Mouse (Mus musculus) bone marrow, adult 2 months (tissue): ENCODE measurements around the gene Nfe2l3. TPM values are rescaled to one million over a fixed set of nuclear protein-coding genes. Genes with fewer than 3 reads are reported as not detected.

Experiments
- H3K27ac ChIP-seq: fragments of 200-500 bp; 2 replicates; pipeline ENCODE4 v1.5.1; 2012; ENCODE audit warnings: low read depth, mild to moderate bottlenecking, control low read depth, inconsistent platforms, low read length; ENCODE audit not compliant: control insufficient read depth, poor library complexity, insufficient read depth
- H3K4me1 ChIP-seq: fragments of 200-500 bp; 2 replicates; pipeline ENCODE4 v1.6.1; 2011; ENCODE audit warnings: low read length; ENCODE audit not compliant: control insufficient read depth, insufficient read depth
- H3K4me3 ChIP-seq: fragments of 200-500 bp; replicated peaks from 2 replicates; pipeline ENCODE3; 2011; ENCODE audit warnings: mild to moderate bottlenecking, low read depth, low read length, control low read depth; ENCODE audit not compliant: control insufficient read depth
- CTCF ChIP-seq: fragments of 200-500 bp; IDR thresholded peaks from 2 replicates; pipeline ENCODE4 v1.5.1; 2011; ENCODE audit warnings: low read length, control low read depth; ENCODE audit not compliant: control insufficient read depth, insufficient read depth
- POLR2A ChIP-seq: fragments of 200-500 bp; IDR thresholded peaks from 2 replicates; pipeline ENCODE4 v1.6.1; 2011; ENCODE audit warnings: low read depth, mild to moderate bottlenecking, control low read depth, low read length, borderline replicate concordance; ENCODE audit not compliant: control insufficient read depth
- WGBS: fragments of 180-500 bp; shearing (Covaris S2); methylation state at CpG from one replicate; pipeline ENCODE4 v1.1.7; 2018; 5-methylcytosine and 5-hydroxymethylcytosine counted together
- polyA plus RNA-seq: library from polyadenylated mRNA; stranded (reverse); fragments of >200 nt; gene quantifications from 2 replicates; pipeline ENCODE4 v1.2.4, GENCODE M21; 2011; ENCODE audit warnings: low replicate concordance; ENCODE audit not compliant: missing spikeins, insufficient read depth, insufficient read length

The Nfe2l3 gene
- polyA plus RNA-seq, 1 experiment: not detected

GRCm38 (mm10) chr6:51437665-51438064 lies 5.2 kb downstream of the Nfe2l3 start:
- TF ChIP-seq CTCF (no peak), POLR2A (no peak)
- Histone ChIP-seq H3K4me3 (no peak overlapping the region), H3K27ac (no peak overlapping the region), H3K4me1 (peaks cover 1% of the 10 kb centered on the region)
- 78% methylated on average over 4 of the region's 4 CpGs for WGBS

GRCm38 (mm10) chr6:51438826-51439330 lies 6.4 kb downstream of the Nfe2l3 start:
- Histone ChIP-seq H3K4me1 (no peaks in the 10 kb centered on the region; the same call in 1 of the 2 replicates), H3K4me3 (no peak overlapping the region), H3K27ac (no peak overlapping the region)
- 81% methylated on average over 9 of the region's 9 CpGs for WGBS
- TF ChIP-seq CTCF: no peak
- TF ChIP-seq POLR2A: no peak

- no peak overlapping the region for H3K27ac ChIP-seq
- H3K4me1 ChIP-seq: no peaks in the 10 kb centered on the region; the same call in none of the 2 replicates
- TF ChIP-seq POLR2A (no peak), CTCF (no peak)
- no peak overlapping the region for H3K4me3 ChIP-seq
- 74% methylated on average over 9 of the region's 9 CpGs for WGBS
Measured at GRCm38 (mm10) chr6:51442191-51442835, 9.8 kb downstream of the Nfe2l3 start.

DNA sequence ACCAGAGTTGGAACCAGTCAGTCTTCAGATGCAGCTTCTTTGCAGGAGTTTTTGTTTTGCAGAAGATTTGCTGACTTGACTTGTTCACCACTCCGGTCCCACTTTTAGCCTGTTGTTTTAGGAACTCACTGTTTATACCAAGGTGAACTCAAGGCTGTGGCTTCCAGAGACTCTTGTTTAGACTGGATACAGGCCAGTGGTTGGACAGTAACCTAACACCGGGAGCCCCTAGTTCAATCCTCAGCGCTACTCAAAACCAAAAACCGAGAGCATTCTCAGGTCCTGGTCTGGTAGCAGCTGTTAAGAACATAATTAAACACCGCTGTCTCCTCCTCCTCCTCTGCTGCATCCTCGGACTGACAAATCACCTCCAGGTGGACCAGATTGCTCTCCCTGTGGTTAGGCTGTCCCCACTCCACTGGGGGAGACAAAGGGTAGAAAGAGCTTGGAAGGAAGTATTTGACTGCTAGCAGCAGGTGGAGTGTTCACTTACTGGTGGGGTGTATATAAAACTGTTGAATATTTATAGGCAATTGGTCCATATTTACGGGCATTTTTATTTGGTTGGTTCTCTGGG lies 20.5 kb downstream of the Nfe2l3 start:
- no peak overlapping the region for H3K4me3 ChIP-seq
- H3K4me1 ChIP-seq: no peaks in the 10 kb centered on the region
- no peak overlapping the region for H3K27ac ChIP-seq
- WGBS: 79% methylated on average over 7 of the region's 7 CpGs
- TF ChIP-seq CTCF: no peak
- TF ChIP-seq POLR2A: no peak

- no peak overlapping the region for H3K4me3 ChIP-seq
- WGBS: 32% methylated on average over 3 of the region's 3 CpGs
- no peaks in the 10 kb centered on the region for H3K4me1 ChIP-seq
- H3K27ac ChIP-seq: no peak overlapping the region
- no peak for TF ChIP-seq CTCF
- no peak for TF ChIP-seq POLR2A
Measured at GRCm38 (mm10) chr6:51454949-51455348, 22.5 kb downstream of the Nfe2l3 start.

GRCm38 (mm10) chr6:51456198-51456597 lies 23.7 kb downstream of the Nfe2l3 start:
- Histone ChIP-seq H3K4me1 (no peaks in the 10 kb centered on the region), H3K27ac (no peak overlapping the region), H3K4me3 (no peak overlapping the region)
- no peak for TF ChIP-seq CTCF
- no peak for TF ChIP-seq POLR2A
- 67% methylated on average over 1 of the region's 1 CpGs for WGBS

GRCm38 (mm10) chr6:51457283-51457682 lies 24.8 kb downstream of the Nfe2l3 start:
- H3K4me3 ChIP-seq: no peak overlapping the region
- no peak for TF ChIP-seq CTCF
- no peak for TF ChIP-seq POLR2A
- WGBS: 67% methylated on average over 3 of the region's 3 CpGs
- no peaks in the 10 kb centered on the region for H3K4me1 ChIP-seq
- no peak overlapping the region for H3K27ac ChIP-seq

- Histone ChIP-seq H3K4me3 (no peak overlapping the region), H3K27ac (no peak overlapping the region), H3K4me1 (no peaks in the 10 kb centered on the region)
- no peak for TF ChIP-seq POLR2A
- no peak for TF ChIP-seq CTCF
- 79% methylated on average over 8 of the region's 8 CpGs for whole genome bisulfite sequencing
Measured at GRCm38 (mm10) chr6:51457770-51458387, 25.4 kb downstream of the Nfe2l3 start.
